Mouse (Mus musculus): Measurements from ENCODE around the gene Myrf. TPM values are rescaled to one million over a fixed set of nuclear protein-coding genes. Genes with fewer than 3 reads are reported as not detected.

Myrf gene
- polyA plus RNA-seq, 1 experiment from 2014 or later, result 1.7 TPM

Small RNAs within 50 kb of the gene (microRNA-seq; reads per million reads assigned to microRNA genes)
- 1.5 reads per million for gene Mir6993

Other genes with a start within 250 kb of the Myrf start
- gene Best1, start 239.1 kb downstream of the Myrf start, polyA plus RNA-seq (2014; fragmentation: Nextera tagmentation; extraction: Ambion mirVana), result 1.3 and 1.5 TPM in 2 replicates
- gene Rab3il1, start 239.1 kb downstream of the Myrf start, polyA plus RNA-seq (2014; fragmentation: Nextera tagmentation; extraction: Ambion mirVana), result 36.8 and 40.1 TPM in 2 replicates
- 5.0 and 5.1 TPM in 2 replicates for gene Fads3, start 199.2 kb downstream of the Myrf start, polyA plus RNA-seq (2014; fragmentation: Nextera tagmentation; extraction: Ambion mirVana)
- gene Fads2, start 139.0 kb downstream of the Myrf start, polyA plus RNA-seq (2014; fragmentation: Nextera tagmentation; extraction: Ambion mirVana), result 76.4 and 80.5 TPM in 2 replicates
- gene Fads1, start 57.9 kb downstream of the Myrf start, polyA plus RNA-seq (2014; fragmentation: Nextera tagmentation; extraction: Ambion mirVana), result 152 and 155 TPM in 2 replicates
- gene Tmem258, start 36.7 kb downstream of the Myrf start, polyA plus RNA-seq (2014; fragmentation: Nextera tagmentation; extraction: Ambion mirVana), result 334 and 352 TPM in 2 replicates
- gene Fen1, start 36.6 kb downstream of the Myrf start, polyA plus RNA-seq (2014; fragmentation: Nextera tagmentation; extraction: Ambion mirVana), result 121 and 128 TPM in 2 replicates
- 1.2 and 1.3 TPM in 2 replicates for gene Dagla, start 64.1 kb upstream of the Myrf start, polyA plus RNA-seq (2014; fragmentation: Nextera tagmentation; extraction: Ambion mirVana)
- 3.0 and 3.9 TPM in 2 replicates for gene Syt7, start 148.3 kb upstream of the Myrf start, polyA plus RNA-seq (2014; fragmentation: Nextera tagmentation; extraction: Ambion mirVana)
- 0.55 and 0.59 TPM in 2 replicates for gene Lrrc10b, start 216.7 kb upstream of the Myrf start, polyA plus RNA-seq (2014; fragmentation: Nextera tagmentation; extraction: Ambion mirVana)
- gene Ppp1r32, start 242.2 kb upstream of the Myrf start, polyA plus RNA-seq (2014; fragmentation: Nextera tagmentation; extraction: Ambion mirVana), result 0.21 and 0.48 TPM in 2 replicates